Mouse (Mus musculus) adrenal gland (tissue): Measurements from ENCODE around the gene Tvp23b.

Experiments used
- intact Hi-C: fragments of 180-260 bp; cut with DNase I; formaldehyde crosslinking; loops from one replicate; pipeline ENCODE4 v1.15.1; 2025
- long read RNA-seq, 2 experiments: library from polyadenylated mRNA; unstranded; transcript quantifications; one replicate each; pipeline ENCODE4 v2.0.0; 2020; ENCODE audit warnings: borderline replicate concordance in 1 of 2; ENCODE audit not compliant: insufficient replicate concordance in 1 of 2

Gene Tvp23b
- long read RNA-seq, experiment 1, transcript Tvp23b-201 (7 exons, 1,784 nt) = major isoform, 81 of 96 reads
- long read RNA-seq, experiment 1, partial matches to known transcripts = 3 of 96 reads
- long read RNA-seq, experiment 1, other reads (novel, unspliced or antisense) = 12 of 96 reads
- long read RNA-seq, experiment 2, transcript Tvp23b-201 (7 exons, 1,784 nt) = major isoform, 55 of 69 reads
- long read RNA-seq, experiment 2, partial matches to known transcripts = 5 of 69 reads
- long read RNA-seq, experiment 2, other reads (novel, unspliced or antisense) = 9 of 69 reads

- intact Hi-C loops = no loop called here
These were observed at the start of gene Tvp23b for GRCm38 (mm10) chr11:62879220-62880048. Gene Tvp23b, plus strand, starts transcription at chr11:62879455.

- intact Hi-C loops = no loop called here
These were observed 48.9 kb upstream of the Tvp23b start for GRCm38 (mm10) chr11:62830387-62830786.

- intact Hi-C loops = no loop called here
These were observed 47.3 kb upstream of the Tvp23b start for GRCm38 (mm10) chr11:62831906-62832305.

- intact Hi-C loops = no loop called here
These were observed 34.7 kb upstream of the Tvp23b start for GRCm38 (mm10) chr11:62844562-62844961.

DNA sequence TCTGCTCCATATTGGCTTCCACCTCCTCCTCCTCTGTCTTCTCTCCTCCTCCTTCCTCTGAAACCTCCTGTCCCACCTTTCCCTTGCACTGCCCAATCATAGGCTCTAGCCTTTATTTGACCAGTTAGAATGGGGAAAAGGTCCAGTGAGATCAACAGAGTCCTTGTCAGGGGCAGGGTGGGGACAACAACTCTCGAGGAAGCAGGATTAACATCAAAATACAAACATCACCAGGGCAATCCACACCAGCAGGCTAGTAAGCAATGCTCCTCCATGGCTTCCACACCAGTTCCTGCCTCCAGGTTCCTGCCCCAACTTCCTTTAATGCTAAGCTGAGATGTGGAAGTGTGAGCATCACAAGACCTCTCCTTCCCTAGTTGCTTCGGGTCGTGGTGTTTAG lies 33.5 kb upstream of the Tvp23b start:
- intact Hi-C loops = no loop called here

- intact Hi-C loops = no loop called here
These were observed 32.1 kb upstream of the Tvp23b start, which contains the start of gene Fbxw10 for GRCm38 (mm10) chr11:62846961-62847654. Gene Fbxw10, plus strand, starts transcription at chr11:62847069.

GRCm38 (mm10) chr11:62847655-62848191 lies 31.5 kb upstream of the Tvp23b start:
- intact Hi-C loops = no loop called here

DNA sequence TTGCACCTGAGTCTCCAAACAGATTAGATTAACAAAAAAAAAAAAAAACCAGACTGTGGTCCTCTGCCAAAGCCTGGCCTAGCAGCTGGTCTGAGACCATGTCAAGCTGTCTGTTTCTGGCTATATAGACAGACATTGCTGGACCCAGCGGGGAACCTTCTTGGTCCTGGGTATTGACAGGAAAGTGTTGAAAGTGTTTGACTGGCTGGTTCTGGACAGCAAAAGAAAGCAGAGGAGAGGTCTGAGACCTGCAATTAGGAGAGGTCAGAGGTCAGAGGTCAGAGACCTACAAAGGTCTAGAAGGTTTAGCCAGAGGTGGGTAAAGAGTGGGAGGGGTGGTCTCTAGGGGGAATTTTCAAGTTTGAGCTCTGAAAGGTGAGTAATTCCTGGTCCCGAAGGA lies 31.0 kb upstream of the Tvp23b start:
- intact Hi-C loops = no loop called here

GRCm38 (mm10) chr11:62851199-62851598 lies 28.1 kb upstream of the Tvp23b start:
- intact Hi-C loops = loop anchor here (1.0 kb wide), 1 partner anchor 94 kb away; no protein-coding TSS in a partner anchor

DNA sequence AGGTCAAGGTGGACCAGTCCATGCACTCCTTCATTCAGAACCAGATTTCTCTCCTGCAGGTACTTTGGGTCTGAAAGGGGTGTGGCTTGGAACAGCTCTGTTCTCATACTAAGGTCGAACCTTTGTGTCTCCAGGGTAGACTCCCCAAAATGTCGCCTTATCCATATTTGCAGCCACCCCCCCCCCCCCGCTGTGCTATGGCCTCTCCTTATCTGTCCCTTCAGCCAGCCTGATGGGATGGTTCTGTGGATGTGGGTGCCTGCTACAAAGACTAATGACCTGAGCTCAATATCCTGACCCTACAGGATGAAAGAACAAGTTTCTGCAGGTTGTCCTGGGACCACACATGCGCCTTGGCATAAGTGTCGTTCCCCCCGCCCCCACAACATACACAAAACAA lies 25.9 kb upstream of the Tvp23b start:
- intact Hi-C loops = no loop called here

GRCm38 (mm10) chr11:62865562-62865961 lies 13.7 kb upstream of the Tvp23b start:
- intact Hi-C loops = no loop called here

- intact Hi-C loops = no loop called here
These were observed 12.6 kb upstream of the Tvp23b start for GRCm38 (mm10) chr11:62866685-62867084.

DNA sequence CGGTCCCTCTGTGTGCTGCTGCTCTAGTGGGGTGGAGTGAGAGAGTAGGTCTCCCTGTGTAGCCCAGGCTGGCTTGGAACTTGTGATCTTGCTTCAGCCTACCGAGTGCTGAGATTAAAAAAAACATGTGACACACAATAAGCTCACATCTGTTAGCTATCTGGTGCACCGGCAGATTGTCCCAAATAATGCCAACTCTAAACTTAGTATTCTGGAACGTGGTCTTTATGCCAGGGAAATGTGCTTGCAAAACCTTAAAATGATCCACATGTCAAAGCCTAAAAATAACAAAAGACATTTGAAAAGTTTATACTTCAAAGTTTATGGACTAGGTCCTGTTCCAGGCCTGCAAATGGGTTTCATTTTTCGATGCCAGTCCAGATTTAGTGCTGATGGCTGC lies 10.1 kb upstream of the Tvp23b start:
- intact Hi-C loops = no loop called here

- intact Hi-C loops = no loop called here
These were observed 9.4 kb upstream of the Tvp23b start for GRCm38 (mm10) chr11:62869715-62870371.

DNA sequence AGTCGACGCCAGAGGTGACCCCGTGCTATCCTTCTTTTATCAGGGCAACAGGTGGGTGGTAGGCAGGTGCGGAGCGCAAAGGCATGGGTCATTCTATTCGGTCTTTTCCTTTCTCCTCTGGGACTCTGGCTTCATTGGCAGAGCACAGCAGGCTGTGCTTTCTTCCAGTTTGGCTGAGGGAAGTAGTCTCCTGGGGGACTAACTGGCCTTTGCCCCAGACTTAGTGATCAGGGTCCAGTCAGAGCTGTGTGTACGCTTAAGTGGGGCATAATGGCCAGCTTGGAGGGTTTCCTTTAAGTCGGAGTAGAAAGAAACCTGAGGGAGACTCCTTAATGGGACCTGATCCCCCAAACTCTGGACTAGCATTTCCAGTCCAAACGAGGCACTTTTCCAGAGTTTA lies 5.8 kb upstream of the Tvp23b start:
- intact Hi-C loops = no loop called here

- intact Hi-C loops = no loop called here
These were observed 3.6 kb upstream of the Tvp23b start for GRCm38 (mm10) chr11:62875696-62876095.

DNA sequence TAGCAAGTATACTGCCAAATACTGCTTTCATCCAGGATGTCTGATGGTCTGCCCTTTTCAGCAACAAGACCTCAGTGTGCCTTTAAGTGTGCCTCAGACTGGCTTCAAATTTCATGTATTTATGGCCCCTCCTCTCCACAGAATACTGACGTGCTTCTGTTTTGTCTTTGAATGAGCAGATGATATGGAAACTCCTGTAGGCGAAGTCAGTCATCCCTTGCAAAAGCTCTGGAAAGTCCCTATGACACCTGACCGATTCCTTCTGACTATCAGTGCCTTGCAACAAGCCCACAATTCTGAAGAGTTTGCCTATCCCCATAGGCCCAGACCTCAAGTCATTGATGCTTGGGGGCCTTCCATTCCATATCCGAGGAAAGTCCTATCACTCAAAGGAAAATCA lies 2.8 kb upstream of the Tvp23b start:
- intact Hi-C loops = no loop called here

DNA sequence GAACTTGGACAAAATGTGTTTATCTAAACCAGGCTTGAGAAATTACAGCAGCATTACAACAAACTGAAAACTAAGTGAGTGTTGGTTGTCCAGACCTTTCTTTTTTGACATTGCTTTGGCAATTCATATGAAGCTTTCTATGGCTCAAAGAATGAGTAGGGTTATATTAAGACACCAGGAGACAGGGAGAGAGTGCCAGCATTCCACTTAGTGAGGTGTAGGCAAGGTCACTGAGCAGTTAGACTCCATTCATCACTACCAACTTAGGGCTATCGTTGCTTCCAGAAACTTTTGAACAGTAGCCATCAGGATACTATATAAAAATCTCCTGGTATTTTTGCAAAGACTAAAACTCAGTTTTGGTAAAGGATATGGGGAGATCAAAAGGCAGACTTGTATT lies 1.9 kb upstream of the Tvp23b start:
- intact Hi-C loops = no loop called here

GRCm38 (mm10) chr11:62878728-62879127 lies 527 bp upstream of the Tvp23b start:
- intact Hi-C loops = no loop called here

DNA sequence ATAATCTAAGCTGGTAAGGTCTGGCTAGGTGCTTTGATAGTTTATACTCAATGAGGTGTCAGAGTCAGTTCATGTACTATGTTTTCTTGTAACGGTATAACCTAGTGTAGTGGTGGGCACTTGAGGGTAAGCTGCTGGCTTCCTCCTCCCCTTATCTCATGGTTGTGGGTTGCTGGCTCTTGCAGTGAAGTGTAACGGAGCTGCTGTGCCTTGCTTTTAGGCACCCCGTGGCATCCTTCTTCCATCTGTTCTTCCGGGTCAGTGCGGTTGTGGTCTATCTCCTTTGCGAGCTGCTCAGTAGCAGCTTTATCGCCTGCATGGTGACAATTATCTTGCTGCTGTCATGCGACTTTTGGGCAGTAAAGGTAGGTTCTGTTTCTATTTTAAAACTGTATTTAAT lies 4.2 kb downstream of the Tvp23b start:
- intact Hi-C loops = no loop called here

DNA sequence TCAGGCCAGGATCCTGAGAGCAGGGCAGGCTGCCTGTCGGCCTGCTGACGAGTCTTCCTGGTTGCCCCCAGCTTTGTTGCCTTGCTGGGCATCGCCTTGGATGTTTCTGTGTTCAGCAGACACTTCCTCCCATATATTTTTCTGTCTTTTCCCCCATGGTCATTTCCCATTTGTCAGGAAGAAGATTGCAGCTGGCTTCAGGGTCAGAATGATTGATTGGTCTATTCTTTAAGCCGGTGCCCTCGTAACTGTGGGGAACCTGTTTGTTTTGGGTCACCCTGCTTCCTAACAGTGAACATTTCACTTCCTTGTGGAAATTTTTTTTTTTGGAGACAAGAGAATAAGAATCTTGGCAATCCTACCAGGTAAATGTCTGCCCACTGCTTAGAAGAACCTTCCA lies 6.1 kb downstream of the Tvp23b start:
- intact Hi-C loops = no loop called here
